Mouse (Mus musculus) thymus, postnatal 4 days (tissue): ENCODE results near the gene Ppp1r32.

Experiments
- DNase-seq: peaks from one replicate; pipeline ENCODE4 v3.0.0; 2021

Gene Ppp1r32

GRCm38 (mm10) chr19:10482703-10483102, at the start of gene Ppp1r32:
Ppp1r32 (minus strand) TSS chr19:10482928.
- DNase-seq = no peak

- DNase-seq = peak; percentile 22
Measured at GRCm38 (mm10) chr19:10530082-10530481, 47.4 kb upstream of the Ppp1r32 start.

GRCm38 (mm10) chr19:10525910-10526309, 43.2 kb upstream of the Ppp1r32 start, which contains the start of gene Sdhaf2:
Sdhaf2 (minus strand) TSS chr19:10526142.
- no peak for DNase-seq

GRCm38 (mm10) chr19:10525106-10525901, 42.6 kb upstream of the Ppp1r32 start, which contains the start of gene Cpsf7:
Cpsf7 (plus strand) TSS chr19:10525266.
- peak; percentile 92 for DNase-seq

- DNase-seq = no peak
Measured at GRCm38 (mm10) chr19:10524784-10525105, 42.0 kb upstream of the Ppp1r32 start.

GRCm38 (mm10) chr19:10523483-10524080, 40.9 kb upstream of the Ppp1r32 start:
- no peak for DNase-seq

- no peak for DNase-seq
Measured at GRCm38 (mm10) chr19:10521926-10522325, 39.2 kb upstream of the Ppp1r32 start.

- no peak for DNase-seq
Measured at GRCm38 (mm10) chr19:10520355-10520754, 37.6 kb upstream of the Ppp1r32 start.

GRCm38 (mm10) chr19:10510759-10511330, 28.1 kb upstream of the Ppp1r32 start:
- DNase-seq = no peak

GRCm38 (mm10) chr19:10502571-10502970, 19.8 kb upstream of the Ppp1r32 start:
- peak; percentile 66 for DNase-seq

GRCm38 (mm10) chr19:10500581-10500980, 17.9 kb upstream of the Ppp1r32 start:
- DNase-seq = no peak

- no peak for DNase-seq
Measured at GRCm38 (mm10) chr19:10497512-10498160, 14.9 kb upstream of the Ppp1r32 start.

GRCm38 (mm10) chr19:10496976-10497375, 14.2 kb upstream of the Ppp1r32 start:
- no peak for DNase-seq

- DNase-seq = no peak
Measured at GRCm38 (mm10) chr19:10495670-10496069, 12.9 kb upstream of the Ppp1r32 start.

GRCm38 (mm10) chr19:10486264-10486738, 3.6 kb upstream of the Ppp1r32 start:
- DNase-seq = peak; percentile 40

GRCm38 (mm10) chr19:10479541-10479940, 3.2 kb downstream of the Ppp1r32 start:
- peak; percentile 53 for DNase-seq

GRCm38 (mm10) chr19:10473779-10474178, 8.9 kb downstream of the Ppp1r32 start:
- DNase-seq = no peak

- no peak for DNase-seq
Measured at GRCm38 (mm10) chr19:10472958-10473357, 9.8 kb downstream of the Ppp1r32 start.

- no peak for DNase-seq
Measured at GRCm38 (mm10) chr19:10469171-10469658, 13.5 kb downstream of the Ppp1r32 start.

- DNase-seq = no peak
Measured at GRCm38 (mm10) chr19:10464427-10464826, 18.3 kb downstream of the Ppp1r32 start.

GRCm38 (mm10) chr19:10461584-10461983, 21.1 kb downstream of the Ppp1r32 start:
- no peak for DNase-seq

- DNase-seq = no peak
Measured at GRCm38 (mm10) chr19:10459907-10460306, 22.8 kb downstream of the Ppp1r32 start.

- DNase-seq = no peak
Measured at GRCm38 (mm10) chr19:10458096-10458495, 24.6 kb downstream of the Ppp1r32 start.
